Mouse (Mus musculus) bone marrow, adult 2 months (tissue): ENCODE measurements around the gene Snapin.

Source experiments
- CTCF ChIP-seq: fragments of 200-500 bp; IDR thresholded peaks from 2 replicates; pipeline ENCODE4 v1.5.1; 2011; ENCODE audit warnings: low read length, control low read depth; ENCODE audit not compliant: control insufficient read depth, insufficient read depth
- POLR2A ChIP-seq: fragments of 200-500 bp; IDR thresholded peaks from 2 replicates; pipeline ENCODE4 v1.6.1; 2011; ENCODE audit warnings: low read depth, mild to moderate bottlenecking, control low read depth, low read length, borderline replicate concordance; ENCODE audit not compliant: control insufficient read depth

DNA sequence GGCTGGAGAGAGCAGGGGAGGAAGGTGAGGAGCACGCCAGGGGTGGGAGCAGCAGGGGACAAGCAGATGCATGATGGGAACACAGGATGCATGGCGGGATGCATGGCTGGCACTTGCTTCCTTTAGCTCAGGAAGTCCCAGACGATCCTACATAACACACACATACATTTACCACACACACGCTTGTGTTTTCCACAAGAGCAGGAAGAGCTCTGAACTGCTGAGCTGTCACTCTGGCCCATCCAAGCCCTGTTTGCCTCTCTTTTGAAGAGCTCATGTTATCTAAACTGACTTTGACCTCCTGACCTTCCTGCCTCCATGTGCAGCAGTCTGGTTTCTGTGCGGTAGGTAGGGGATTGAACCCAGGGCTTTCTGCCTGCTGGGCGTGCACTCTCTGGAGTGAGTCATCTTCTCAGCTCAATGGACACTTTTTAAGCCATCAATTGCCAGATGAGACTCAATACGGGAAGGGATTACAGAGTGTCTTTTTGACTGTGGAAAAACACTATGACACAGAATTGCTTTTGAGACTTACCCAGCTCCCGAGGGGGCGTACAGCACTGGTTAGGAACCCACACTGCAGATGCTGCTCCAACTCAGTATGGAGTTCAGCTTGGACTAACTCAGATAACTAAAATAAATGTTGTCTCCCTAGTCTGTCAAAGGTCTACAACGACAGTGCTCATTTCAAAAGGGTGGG is 39.3 kb downstream of the Snapin start:
- no peak for TF ChIP-seq CTCF
- no peak for TF ChIP-seq POLR2A
